Mouse (Mus musculus) sigmoid colon, adult 10 weeks (tissue): ENCODE data around the gene Nlrc5. TPM values are rescaled to one million over a fixed set of nuclear protein-coding genes. Genes with fewer than 3 reads are reported as not detected.

Source experiments
- polyA plus RNA-seq: library from polyadenylated mRNA; stranded (reverse); fragments of 350-450 nt; fragmentation: Illumina TruSeq; extraction: RNeasy Lipid Tissue Mini Kit (QIAGEN cat#74804); gene quantifications from one replicate; pipeline ENCODE4 v1.2.3, GENCODE M21; 2014; ENCODE audit warnings: low read depth, low replicate concordance

The Nlrc5 gene
- 11.2 TPM for polyA plus RNA-seq

GRCm38 (mm10) chr8:94433981-94434466 is at the start of gene Nlrc5:
Gene Nlrc5, plus strand, starts transcription at chr8:94434356.

GRCm38 (mm10) chr8:94386214-94387026 is 47.7 kb upstream of the Nlrc5 start, which contains the start of gene Herpud1:
Gene Herpud1, plus strand, starts transcription at chr8:94386438.

GRCm38 (mm10) chr8:94532873-94533671 is 98.9 kb downstream of the Nlrc5 start, which contains the start of gene Cpne2:
Gene Cpne2, plus strand, starts transcription at chr8:94532990.

Other genes with a start within 250 kb of the Nlrc5 start
- gene Nup93, start 219.8 kb upstream of the Nlrc5 start, polyA plus RNA-seq, result 9.5 TPM
- 0.16 TPM for gene Slc12a3, start 105.2 kb upstream of the Nlrc5 start, polyA plus RNA-seq
- gene Herpud1, start 47.9 kb upstream of the Nlrc5 start, polyA plus RNA-seq, result 130 TPM
- gene Cpne2, start 98.6 kb downstream of the Nlrc5 start, polyA plus RNA-seq, result 14.5 TPM
- gene Rspry1, start 167.6 kb downstream of the Nlrc5 start, polyA plus RNA-seq, result 53.1 TPM
- 65.7 TPM for gene Fam192a, start 167.6 kb downstream of the Nlrc5 start, polyA plus RNA-seq
- 245 TPM for gene Arl2bp, start 232.2 kb downstream of the Nlrc5 start, polyA plus RNA-seq